Mouse (Mus musculus) spleen, postnatal 36 days (tissue): Measurements from ENCODE around the gene Tmem127.
"Not testable (repeated sequence)": the region's sequence is repeated elsewhere in the genome, so short reads cannot be mapped to it uniquely, and the experiment has no call there.

ENCODE experiments used
- DNase-seq, 2 experiments: peaks; one replicate each; pipeline ENCODE4 v3.0.0; 2022; ENCODE audit warnings: low spot score in 2 of 2, mixed read lengths in 1 of 2

Tmem127 gene

DNA sequence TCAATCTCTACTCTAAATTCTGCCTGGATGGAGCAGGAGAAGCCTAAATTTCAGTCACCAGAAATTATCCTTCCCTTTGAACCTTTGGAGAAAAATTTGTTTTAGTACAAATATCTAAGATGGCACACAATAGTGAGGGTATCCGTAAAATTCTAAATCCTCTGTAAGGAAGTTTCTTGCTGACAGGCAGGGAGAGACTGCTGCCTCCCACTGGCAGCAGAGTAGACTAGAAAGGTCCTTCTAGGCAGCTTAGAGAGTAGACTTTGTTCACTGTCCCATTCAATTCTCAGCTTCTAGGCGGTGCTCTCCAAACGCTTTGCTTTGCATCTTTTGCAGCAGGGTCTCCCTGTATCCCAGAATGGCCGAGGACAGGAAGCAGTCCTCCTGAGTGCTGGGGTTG is 20.1 kb downstream of the Tmem127 start:
- DNase-seq = no peak

DNA sequence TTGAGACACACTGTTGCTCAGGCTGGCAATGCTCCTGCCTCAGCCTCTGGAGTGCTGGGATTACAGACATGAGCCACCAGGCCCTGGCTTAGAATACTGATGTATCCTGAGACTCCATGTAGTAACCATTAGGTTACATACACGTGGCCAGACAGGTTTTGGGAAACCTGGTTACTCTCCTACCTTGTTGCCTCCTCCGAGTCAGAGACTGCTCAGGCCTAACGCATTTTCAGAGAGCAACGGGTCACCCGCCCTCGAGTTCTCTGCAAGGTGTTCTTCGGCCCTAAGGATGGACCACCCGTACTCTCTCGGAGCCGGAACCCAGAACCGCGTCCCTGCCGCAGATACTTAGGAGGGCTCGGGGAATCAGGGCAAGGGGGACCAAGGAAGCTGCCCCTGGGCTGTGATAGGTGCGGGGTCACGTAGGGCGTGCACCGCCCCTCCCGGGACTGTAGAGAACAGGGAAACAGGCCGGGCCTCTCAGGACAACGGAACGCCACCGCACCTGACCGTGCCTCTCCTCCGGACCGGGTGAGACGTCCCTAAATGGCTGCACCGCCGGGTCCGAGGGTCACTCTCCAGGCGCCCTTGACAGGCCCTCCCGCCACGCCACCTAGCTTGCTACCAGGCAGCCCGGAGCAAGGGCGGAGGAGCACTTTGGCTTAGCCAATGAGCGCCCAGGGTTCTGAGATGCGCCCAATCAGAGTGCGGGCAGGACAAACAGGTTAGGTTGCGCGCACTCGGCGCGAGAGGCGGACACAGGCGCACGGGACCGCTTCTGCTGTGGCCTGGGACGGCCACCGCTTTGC is 22.0 kb downstream of the Tmem127 start, which contains the start of gene Stard7:
Gene Stard7, plus strand, starts transcription at position 728 of the 809 bp plus-strand sequence.
- peak; percentile 97 for DNase-seq

DNA sequence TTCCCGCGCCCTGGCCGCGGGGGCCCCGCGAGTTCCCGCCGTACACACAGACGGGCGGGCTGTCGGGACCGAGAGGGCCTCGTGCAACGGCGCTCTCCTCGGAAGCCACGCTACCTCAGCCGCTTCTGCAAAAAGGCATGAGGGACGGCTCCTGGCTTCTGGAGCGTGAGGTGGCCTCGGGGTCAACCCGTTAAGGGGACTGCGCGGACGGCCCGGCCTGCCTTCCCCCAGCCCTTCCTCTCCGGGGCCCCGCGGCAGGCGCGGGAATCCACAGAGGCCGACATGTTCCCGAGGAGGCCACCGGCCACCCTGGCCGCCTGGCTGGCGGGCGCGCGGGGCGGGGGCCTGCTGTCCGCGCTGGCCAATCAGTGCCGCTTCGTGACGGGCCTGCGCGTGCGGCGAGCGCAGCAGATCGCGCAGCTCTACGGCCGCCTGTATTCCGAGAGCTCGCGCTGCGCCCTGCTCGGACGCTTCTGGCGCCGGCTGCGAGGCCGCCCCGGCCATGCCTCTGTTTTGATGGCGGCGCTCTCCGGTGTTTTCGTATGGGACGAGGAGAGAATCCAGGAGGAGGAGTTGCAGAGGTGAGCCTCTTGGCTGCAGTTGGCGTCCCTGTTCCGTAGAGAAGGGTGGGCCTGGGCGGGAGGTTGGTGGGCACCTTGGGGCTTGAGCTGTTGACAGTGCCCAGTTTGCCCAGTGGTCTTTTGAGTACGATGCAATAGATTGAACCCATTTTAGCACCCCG is 22.8 kb downstream of the Tmem127 start:
- peak; percentile 87 for DNase-seq

DNA sequence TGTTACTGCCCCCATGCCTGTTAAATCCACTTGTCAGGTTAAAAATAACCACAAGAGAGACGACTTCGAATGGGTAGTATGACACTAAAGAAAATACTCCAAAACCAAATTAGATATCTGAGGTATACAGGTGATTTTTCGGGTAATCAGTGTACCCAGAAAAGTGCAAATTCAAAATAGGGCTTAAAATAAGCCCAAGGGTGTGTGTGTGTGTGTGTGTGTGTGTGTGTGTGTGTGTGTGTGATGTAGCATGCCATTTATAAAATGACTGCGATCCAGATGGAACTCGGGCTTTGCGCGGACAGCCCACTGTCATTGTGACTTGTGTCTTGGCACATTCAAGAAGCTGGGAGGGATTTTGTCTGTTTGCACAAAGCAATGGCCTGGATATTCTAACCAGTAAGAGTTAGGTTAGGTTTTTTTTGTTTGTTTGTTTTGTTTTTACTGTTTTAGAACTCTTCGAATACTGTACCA is 23.4 kb downstream of the Tmem127 start:
- no peak for DNase-seq

DNA sequence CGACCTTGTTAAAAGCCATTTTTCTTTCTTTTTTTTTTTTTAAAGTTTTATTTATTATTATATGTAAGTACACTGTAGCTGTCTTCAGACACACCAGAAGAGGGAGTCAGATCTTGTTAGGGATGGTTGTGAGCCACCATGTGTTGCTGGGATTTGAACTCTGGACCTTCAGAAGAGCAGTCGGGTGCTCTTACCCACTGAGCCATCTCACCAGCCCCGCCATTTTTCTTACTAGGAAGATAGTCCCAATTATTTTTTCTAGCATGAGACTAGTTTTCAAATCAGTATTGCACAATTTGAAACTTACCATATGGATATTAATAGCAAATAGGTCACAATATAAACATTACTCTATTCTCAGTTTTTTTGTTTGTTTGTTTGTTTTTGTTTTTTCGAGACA is 24.3 kb downstream of the Tmem127 start:
- not testable (repeated sequence) for DNase-seq

DNA sequence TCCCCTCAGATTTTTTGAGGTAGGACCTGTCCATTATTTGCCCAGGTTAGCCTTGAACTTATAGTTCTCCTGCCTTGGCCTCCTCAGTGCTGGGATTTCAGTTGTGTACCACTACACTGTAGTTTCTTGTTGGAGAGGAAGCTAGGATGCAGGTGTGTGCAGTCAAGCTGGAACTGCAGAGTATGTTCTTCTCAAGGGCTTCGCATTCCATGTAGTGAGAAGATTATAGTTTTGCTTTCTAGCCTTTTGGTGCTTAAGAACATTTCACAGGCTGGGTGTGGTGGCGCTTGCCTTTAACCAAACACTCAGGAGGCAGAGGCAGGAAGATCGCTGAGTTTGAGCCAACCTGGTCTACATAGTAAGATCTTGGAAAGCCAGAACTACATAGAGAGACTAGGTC is 25.1 kb downstream of the Tmem127 start:
- DNase-seq = peak in 1 of 2 experiments; percentile 17

DNA sequence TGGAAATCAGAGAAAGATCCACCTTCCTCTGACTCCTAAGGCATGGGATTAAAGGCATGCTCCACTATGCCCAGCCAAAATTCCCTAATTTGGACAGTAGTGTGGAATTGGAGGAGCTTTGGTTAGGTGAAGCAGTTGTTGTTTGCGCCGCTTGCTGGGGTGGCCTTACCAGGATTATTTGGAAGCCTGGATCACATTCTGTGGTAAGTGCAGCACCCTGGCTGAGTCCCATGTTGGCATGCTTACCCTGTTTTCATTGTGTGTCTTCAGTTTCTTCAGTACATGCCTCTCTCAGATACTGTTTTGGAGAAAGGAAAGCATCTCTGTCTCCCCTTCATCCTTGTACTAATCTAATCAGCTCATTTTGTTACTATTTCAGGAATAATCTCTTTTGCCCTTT is 26.9 kb downstream of the Tmem127 start:
- no peak for DNase-seq

DNA sequence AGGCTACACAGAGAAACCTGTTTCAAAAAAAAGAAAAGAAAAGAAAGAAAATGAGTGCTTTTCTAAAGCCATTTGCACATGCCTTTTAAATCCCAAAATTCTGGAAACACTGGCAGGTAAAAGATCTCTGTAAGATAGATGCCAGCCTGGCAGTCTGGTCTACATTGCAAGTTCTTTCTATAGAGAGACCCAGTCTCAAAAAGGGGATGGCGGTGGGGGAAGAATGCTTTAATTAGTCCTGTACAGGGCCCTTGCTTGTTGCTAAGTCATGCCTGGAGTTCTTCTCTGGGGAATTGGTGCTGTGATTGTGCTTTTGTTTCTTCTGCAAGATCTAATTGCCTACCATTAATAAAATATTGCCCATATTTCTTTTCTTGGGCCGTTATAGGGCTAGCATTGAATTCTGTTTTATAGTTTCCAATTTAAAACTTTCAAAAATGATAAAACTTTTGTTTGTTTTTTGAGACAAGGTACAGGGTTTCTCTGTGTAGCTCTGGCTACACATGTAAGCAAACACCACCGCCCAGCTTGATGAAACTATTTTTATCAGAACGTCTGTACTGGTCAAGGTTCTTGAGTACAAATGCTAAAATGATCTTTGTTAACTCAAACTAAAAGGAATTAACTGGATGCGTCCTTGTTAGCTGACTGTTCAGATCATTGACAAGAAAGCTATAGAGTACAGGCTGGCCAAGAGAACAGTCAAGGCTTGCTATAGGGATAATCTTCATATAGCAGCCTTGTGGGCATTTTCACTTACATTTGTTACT is 28.0 kb downstream of the Tmem127 start:
- no peak for DNase-seq

DNA sequence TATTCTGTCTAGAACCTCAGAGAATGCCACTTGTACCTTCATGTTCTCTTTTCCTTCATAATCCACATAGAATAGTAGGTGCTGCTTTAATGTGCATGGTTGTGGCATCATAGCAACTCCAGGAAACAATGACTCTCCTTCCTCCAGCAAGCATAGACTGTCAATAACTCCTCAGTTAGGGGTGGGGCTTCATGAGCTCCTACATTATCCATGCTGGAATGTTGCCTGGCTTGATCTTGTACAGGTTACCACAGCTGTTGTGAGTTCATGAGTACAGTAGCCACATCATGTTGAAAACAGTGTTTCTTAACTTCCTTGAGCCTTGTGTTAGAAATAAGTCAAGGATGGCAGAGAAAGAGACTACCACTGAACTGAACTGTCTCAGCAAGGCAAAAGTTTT is 30.5 kb downstream of the Tmem127 start:
- peak in 1 of 2 experiments; percentile 20 for DNase-seq

DNA sequence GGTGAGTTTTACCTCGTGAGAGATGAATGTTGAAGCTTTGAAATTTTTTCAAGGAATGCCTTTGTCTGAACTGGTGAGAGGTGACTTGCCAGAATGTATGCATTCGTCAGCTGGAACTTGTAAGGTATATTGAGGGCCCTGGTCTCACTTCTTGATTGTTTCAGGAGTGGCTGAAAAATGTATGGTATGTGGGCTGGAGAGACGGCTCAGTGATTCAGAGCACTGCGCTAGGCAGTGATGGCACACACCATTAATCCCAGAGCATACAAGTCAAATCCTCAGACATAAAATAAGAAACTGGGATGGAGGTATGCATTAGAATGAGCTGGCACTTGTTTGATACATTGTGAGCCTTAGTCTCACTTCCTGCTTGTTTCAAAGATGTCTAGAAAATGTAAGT is 44.5 kb downstream of the Tmem127 start:
- DNase-seq = no peak

DNA sequence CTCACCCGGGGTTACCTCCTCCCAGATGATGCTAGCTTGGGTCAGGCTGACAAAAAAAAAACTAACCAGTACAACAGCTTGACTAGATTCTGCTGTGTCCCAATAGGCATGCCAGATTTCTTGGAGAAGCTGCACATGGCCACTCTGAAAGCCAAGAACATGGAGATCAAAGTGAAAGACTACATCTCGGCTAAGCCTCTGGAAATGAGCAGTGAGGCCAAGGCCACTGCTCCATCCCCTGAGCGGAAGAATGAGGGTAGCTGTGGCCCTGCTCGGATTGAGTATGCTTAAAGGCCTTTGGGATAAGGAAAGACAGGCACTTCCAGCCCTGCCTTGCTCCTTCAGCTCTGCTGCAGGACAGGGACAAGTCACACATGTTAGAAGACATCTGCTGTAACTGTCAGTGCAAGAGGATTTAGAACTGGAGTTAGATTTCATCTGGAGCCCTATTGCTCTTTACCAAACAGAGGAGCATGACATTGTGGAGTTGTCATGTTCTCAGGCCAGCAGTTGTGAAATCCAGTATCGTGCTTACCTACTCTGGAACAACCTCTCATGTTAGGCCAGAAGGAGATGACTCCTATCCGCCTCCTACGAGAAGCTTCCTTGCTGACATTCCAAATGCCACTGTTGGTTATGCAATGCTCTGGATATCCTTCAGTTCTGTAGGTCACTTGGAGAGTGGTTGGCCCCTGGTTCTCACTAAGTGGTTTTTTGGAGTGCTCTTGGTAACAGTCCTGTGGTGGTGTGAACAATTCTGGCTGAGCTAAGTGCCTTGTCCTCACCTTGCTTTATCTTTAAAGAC is 49.5 kb downstream of the Tmem127 start:
- no peak for DNase-seq

DNA sequence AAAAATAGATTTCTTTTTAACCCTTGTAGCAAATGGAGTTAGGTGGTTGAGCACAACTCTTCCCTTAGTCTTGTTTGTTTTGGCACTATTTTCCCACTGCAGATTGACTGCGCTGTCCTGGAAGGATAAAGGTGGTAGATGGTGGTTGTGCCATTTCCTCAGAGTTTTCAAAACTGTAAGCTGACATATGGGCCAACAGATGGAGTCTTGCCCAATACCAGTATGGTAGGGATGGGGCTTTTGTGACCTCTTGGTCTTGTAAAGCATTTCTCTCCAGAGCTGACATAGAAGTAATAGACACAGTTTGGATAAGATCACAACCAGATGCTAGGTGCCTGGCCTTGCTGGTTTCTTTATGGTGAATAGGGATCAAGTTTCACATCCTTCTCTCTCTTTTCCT is 50.3 kb downstream of the Tmem127 start:
- no peak for DNase-seq

DNA sequence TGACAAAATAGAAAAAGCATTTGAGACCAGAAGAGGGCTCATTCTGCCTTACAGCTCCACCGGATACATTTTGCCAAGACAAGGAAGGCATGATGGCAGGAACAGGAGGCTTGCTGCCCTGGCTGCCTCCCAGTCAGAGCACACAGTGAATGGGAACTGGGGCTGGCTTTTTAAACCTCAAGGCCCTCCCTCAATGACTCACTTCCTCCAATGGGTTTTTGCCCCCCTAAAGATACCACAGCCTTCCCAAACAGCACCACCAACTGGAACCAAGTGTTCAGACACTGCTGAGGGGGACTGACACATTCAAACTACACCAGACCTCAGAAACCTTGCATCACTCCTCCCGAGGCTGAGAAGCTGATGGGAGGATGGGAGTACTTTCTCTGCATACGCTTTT is 53.0 kb downstream of the Tmem127 start:
- no peak for DNase-seq

DNA sequence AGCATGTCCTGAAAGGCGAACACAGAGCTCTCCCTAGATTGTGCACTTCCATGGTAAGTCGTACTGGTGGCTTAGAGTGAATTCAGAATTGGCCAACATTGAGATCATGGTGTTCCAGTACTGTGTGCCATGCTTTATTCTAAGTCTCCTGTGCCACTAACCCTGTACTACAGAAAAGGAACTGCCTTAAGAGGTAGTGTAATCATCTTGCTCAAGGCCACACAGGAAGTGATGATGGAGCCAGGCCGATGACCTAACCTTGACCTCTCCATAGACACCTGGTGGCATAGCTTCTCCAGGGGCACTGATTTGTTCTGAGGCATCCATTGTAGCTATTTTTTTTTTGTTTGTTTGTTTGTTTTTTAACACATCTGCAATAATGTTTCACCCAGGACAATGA is 54.2 kb downstream of the Tmem127 start:
- DNase-seq = no peak

DNA sequence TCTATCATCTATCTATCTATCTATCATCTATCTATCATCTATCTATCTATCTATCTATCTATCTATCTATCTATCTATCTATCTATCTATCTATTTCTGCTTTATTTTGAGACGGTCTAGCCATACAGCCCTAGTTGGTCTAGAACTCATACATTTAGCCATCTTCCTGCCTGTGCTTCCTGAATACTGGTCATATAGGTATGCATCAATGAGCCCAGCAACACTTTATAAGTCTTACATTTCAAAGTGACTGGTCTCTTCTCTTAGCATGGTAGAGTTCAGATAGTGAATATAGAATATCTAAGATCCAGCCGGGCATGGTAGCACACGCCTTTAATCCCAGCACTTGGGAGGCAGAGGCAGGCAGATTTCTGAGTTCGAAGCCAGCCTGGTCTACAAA is 56.5 kb downstream of the Tmem127 start:
- DNase-seq = not testable (repeated sequence)

DNA sequence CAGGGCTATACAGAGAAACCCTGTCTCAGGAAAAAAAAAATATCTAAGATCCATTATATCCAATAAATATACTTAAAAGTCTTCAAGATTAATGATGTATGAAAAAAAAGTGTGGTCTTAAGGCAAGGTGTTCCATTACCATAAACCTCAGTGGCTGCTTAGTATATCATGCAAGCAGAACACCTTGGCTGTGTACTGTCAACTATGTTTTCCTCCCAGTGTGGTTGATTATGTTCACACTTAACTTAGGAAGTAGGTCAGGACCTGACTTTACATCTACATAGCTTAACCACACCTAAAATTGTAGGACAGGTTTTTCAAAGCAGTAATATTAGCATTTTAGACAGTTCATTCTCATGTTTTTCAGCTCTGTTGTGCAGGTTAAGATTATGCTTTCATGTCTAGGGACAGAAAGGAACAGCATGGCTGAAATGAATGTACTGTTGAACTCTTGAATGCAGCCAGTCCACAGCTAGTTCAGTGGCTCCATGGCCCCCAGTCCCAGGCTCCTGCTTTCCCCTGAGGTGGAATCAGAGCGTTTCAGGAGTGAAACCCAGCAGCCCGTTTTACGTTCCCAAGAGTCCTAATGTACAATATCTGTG is 57.0 kb downstream of the Tmem127 start:
- no peak for DNase-seq

DNA sequence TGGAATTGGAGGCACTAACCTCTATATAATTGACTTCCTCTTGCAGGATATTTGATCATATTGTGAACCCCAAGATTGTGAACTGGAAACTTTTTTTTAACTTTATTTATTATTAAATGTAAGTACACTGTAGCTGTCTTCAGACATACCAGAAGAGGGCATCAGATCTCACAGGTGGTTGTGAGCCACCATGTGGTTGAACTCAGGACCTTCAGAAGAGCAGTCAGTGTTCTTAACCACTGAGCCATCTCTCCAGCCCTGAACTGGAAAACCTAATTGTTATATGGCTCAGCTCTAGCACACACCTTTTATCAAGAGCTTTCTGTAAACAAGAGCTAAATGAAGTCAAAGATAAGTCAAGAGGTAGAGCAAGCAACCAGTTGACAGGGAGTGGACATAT is 58.4 kb downstream of the Tmem127 start:
- no peak for DNase-seq

DNA sequence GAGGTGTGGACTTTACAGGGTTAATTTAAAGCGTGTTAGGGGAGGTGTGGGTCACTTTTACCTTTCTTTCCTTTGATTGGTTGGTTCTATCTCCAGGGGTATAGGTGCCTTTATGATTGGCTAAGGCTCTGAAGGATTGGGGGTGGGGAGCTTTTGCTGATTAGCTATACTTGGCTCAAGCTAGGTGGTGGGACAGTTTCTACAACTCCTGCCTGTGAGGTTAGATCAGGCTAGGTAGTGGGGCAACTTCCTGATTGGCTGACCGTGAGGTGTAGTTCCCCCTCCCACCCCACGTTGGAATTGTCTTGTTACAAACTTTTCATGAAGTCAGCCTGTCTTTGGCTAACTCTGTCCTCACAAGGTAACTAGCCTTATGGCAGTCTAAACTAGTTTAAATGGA is 59.5 kb downstream of the Tmem127 start:
- DNase-seq = no peak

DNA sequence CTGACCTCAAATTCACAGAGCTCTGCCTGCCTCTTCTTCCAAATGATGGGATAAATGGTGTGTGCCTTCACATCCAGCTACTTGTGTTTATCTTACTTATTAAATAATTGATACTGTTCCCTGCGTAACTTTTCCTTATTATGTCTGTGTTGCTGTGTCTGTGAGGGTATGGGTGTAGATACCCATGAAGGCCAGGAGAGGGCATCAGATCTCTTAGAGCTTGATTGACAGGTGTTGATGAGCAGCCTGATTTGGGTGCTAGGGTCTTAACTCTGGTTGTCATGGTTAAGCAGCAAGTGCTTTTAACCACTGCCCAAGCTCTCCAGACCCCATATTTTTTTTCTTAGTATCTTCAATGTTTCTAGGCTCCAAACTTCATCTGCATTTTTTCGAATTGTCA is 61.0 kb downstream of the Tmem127 start:
- DNase-seq = peak; percentile 44 to 58

DNA sequence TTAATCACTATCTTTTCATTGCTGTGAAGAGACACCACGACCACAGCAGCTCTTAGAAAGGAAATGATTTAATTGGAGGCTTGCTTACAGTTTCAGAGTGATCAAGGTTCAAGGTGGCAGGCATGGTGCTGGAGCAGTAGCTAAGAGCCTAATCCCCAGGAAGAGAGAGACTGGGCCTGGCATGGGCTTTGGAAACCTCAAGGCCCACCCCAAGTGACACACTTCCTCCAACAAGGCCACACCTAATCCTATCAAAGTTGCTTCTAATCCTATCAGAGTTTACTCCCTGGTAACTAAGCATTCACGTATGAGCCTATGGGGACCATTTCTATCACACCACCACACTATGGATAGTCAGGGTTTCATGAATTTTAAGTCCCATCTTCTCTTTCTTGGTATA is 62.5 kb downstream of the Tmem127 start:
- DNase-seq = no peak

DNA sequence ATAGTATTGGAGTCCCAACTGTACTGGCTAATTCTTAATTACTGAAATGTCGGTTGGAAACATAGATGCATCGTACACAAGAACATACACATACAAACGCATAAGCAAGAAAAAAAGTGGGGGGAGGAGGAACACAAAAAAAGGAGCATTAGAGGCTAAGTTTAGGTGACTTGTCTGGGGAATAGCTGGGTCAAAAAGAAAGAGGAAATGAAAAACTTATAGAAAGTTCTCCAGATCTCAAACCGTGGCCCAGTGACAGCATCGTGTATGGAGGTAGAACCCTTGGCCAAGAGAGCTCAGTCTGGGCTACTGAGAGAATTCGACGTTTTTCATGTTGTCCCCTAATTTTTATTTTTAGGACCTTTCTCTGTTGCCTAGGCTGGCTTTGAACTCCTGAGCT is 63.0 kb downstream of the Tmem127 start:
- peak; percentile 60 to 65 for DNase-seq
